Mouse (Mus musculus) spleen, adult 2 months (tissue): ENCODE results near the gene Ube3b.

Experiments
- CTCF ChIP-seq: fragments of 200-500 bp; IDR thresholded peaks from 2 replicates; pipeline ENCODE4 v1.5.1; 2011; ENCODE audit warnings: mild to moderate bottlenecking, inconsistent platforms; ENCODE audit not compliant: insufficient read depth, insufficient read length, insufficient replicate concordance; ENCODE audit errors: extremely low read depth
- POLR2A ChIP-seq: fragments of 200-500 bp; IDR thresholded peaks from 2 replicates; pipeline ENCODE4 v1.6.1; 2011; ENCODE audit warnings: low read depth, low read length, inconsistent platforms

DNA sequence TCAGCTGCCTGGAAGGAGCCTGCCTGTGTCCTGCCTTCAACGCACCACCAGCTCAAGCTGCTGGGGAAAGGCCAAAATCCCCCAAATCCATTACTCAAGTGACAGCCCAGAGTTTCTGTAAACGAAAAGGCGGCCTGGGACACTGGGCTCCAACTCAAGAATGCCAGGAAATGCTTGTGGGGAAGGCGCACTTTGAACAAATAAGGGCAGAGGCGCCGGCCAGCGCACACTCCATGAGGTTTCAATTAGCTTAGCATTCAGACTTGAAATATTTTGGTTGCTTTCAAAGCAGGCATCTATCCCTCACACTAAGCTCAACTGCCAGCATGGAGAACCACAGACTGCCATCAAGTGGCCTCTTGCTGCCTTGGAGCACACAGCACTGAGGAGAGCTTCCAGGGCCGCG, 10.0 kb upstream of the Ube3b start:
- no peak for TF ChIP-seq CTCF
- TF ChIP-seq POLR2A: no peak
